Mouse (Mus musculus) lung, postnatal 0 days (tissue): ENCODE results near the gene Hist1h4i. TPM values are rescaled to one million over a fixed set of nuclear protein-coding genes. Genes with fewer than 3 reads are reported as not detected.
A peak's percentile ranks its signal among the peaks of the same experiment; 100 is the strongest.

Experiments used
- ATAC-seq: fragments of 200-750 bp; cut with Nextera tagmentation; 2 replicates; pipeline ENCODE4 v1.8.0; 2017; ENCODE audit warnings: moderate library complexity
- DNase-seq: peaks from one replicate; pipeline ENCODE4 v3.0.0-alpha.2; 2016; ENCODE audit warnings: low spot score
- H3K27ac ChIP-seq: fragments of 300-500 bp; sonication (generic); 2 replicates; pipeline ENCODE4 v1.5.1; 2014; ENCODE audit warnings: antibody characterized with exemption, mild to moderate bottlenecking, low read length, mixed read lengths
- H3K27me3 ChIP-seq: fragments of 300-500 bp; sonication (generic); replicated peaks from 2 replicates; pipeline ENCODE4 v1.6.1; 2014; ENCODE audit warnings: low read length, mixed read lengths; ENCODE audit not compliant: insufficient read depth
- H3K36me3 ChIP-seq: fragments of 300-500 bp; sonication (generic); 2 replicates; pipeline ENCODE4 v1.6.1; 2014; ENCODE audit warnings: low read length, mixed read lengths; ENCODE audit not compliant: insufficient read depth
- H3K4me1 ChIP-seq: fragments of 300-500 bp; sonication (generic); 2 replicates; pipeline ENCODE4 v1.6.1; 2014; ENCODE audit warnings: antibody characterized with exemption, low read depth, low read length, mixed read lengths; ENCODE audit not compliant: insufficient read depth
- H3K4me2 ChIP-seq: fragments of 300-500 bp; sonication (generic); replicated peaks from 2 replicates; pipeline ENCODE4 v1.6.1; 2014; ENCODE audit warnings: low read depth, mild to moderate bottlenecking, low read length, moderate library complexity, mixed read lengths
- H3K4me3 ChIP-seq: fragments of 300-500 bp; sonication (generic); 2 replicates; pipeline ENCODE4 v1.5.1; 2014; ENCODE audit warnings: low read depth, low read length
- H3K9ac ChIP-seq: fragments of 300-500 bp; sonication (generic); replicated peaks from 2 replicates; pipeline ENCODE4 v1.6.1; 2014; ENCODE audit warnings: low read depth, mild to moderate bottlenecking
- H3K9me3 ChIP-seq: fragments of 300-500 bp; sonication (generic); 2 replicates; pipeline ENCODE4 v1.6.1; 2016; ENCODE audit warnings: low read length, mixed read lengths
- CTCF ChIP-seq: IDR thresholded peaks from 2 replicates; pipeline ENCODE4 v1.5.1; 2016; ENCODE audit warnings: antibody characterized with exemption, mild to moderate bottlenecking
- EP300 ChIP-seq: IDR thresholded peaks from 2 replicates; pipeline ENCODE4 v1.6.1; 2016; ENCODE audit warnings: antibody characterized with exemption, mild to moderate bottlenecking, control low read depth
- WGBS: fragments of 180-500 bp; shearing (Covaris S2); extraction: QIAGEN DNeasy Blood & Tissue Kit; methylation state at CpG from one replicate; pipeline ENCODE4 v1.1.7; 2014; 5-methylcytosine and 5-hydroxymethylcytosine counted together
- polyA plus RNA-seq: library from polyadenylated mRNA; unstranded; fragments of >200 nt; fragmentation: Nextera tagmentation; extraction: Ambion mirVana; gene quantifications from 2 replicates; pipeline ENCODE4 v1.2.1, GENCODE M21; 2015

Hist1h4i gene
- polyA plus RNA-seq, 1 experiment from 2014 or later = 4.6 TPM

- ATAC-seq = peak; percentile 62
- H3K27ac ChIP-seq = no peak overlapping the region
- WGBS = 3% methylated on average over 35 of the region's 35 CpGs
These were observed 14.8 kb downstream of the Hist1h4i start for GRCm38 (mm10) chr13:22026058-22027031.

GRCm38 (mm10) chr13:22022241-22022640, 18.9 kb downstream of the Hist1h4i start:
- H3K27ac ChIP-seq = no peak overlapping the region
- H3K4me2 ChIP-seq = peak overlapping the region; percentile 76
- DNase-seq = peak; percentile 89
- H3K4me1 ChIP-seq = peaks cover 4% of the 10 kb centered on the region; the same call in 1 of the 2 replicates
- peak overlapping the region; percentile 51 for H3K4me3 ChIP-seq
- H3K27me3 ChIP-seq = no peaks in the 10 kb centered on the region
- no peaks in the 10 kb centered on the region for H3K9me3 ChIP-seq
- peak overlapping the region; percentile 43; the same call in 1 of the 2 replicates for H3K9ac ChIP-seq
- H3K36me3 ChIP-seq = no peaks in the 10 kb centered on the region
- 0% methylated on average over 9 of the region's 9 CpGs for WGBS
- TF ChIP-seq EP300 (peak; percentile 39; the same call in 1 of the 2 replicates), CTCF (no peak)
- peak; percentile 77 for ATAC-seq

More at GRCm38 (mm10) chr13:22026058-22027031, 14.8 kb downstream of the Hist1h4i start:
- Histone ChIP-seq H3K9me3 (no peaks in the 10 kb centered on the region), H3K9ac (peak overlapping the region; percentile 26), H3K36me3 (no peaks in the 10 kb centered on the region), H3K27me3 (no peaks in the 10 kb centered on the region), H3K4me2 (peak overlapping the region; percentile 65), H3K4me1 (peaks cover 4% of the 10 kb centered on the region; the same call in 1 of the 2 replicates), H3K4me3 (peak overlapping the region; percentile 51)
- DNase-seq = peak; percentile 82
- TF ChIP-seq EP300 (no peak), CTCF (no peak)

DNA sequence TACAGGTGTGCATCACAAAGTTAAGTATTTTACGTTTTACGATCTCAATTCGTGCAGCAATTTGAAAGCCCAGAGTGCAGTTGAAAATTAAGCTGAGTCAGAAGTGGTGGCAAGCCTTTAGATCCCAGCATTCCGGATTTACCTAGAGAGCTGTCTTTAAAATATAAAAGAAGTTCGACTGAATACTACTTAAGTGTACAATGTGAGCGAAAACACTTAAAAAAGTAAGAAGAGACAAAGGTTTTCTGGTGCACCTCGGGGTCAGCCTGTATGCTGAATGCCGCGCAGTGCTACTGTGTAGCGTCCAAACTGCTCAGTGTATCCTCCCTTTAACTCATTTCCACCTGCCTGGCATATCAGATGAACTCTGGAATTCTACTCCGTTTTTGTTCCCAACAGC, 19.6 kb downstream of the Hist1h4i start:
- peak overlapping the region; percentile 51 for H3K4me3 ChIP-seq
- no peaks in the 10 kb centered on the region for H3K36me3 ChIP-seq
- H3K9me3 ChIP-seq = no peaks in the 10 kb centered on the region
- H3K27me3 ChIP-seq = no peaks in the 10 kb centered on the region; the same call in 1 of the 2 replicates
- 1% methylated on average over 11 of the region's 11 CpGs for WGBS
- H3K27ac ChIP-seq = no peak overlapping the region; the same call in 1 of the 2 replicates
- peak overlapping the region; percentile 43 for H3K9ac ChIP-seq
- DNase-seq (no peak), ATAC-seq (0 out of 2 replicates have a peak, but pooled peaks have one; percentile 34)
- H3K4me2 ChIP-seq = peak overlapping the region; percentile 76
- H3K4me1 ChIP-seq = peaks cover 4% of the 10 kb centered on the region; the same call in 1 of the 2 replicates
- no peak for TF ChIP-seq CTCF
- TF ChIP-seq EP300 = no peak

GRCm38 (mm10) chr13:22020901-22021339, 20.2 kb downstream of the Hist1h4i start:
- WGBS = 0% methylated on average over 8 of the region's 8 CpGs

GRCm38 (mm10) chr13:22019934-22020835, 21.0 kb downstream of the Hist1h4i start:
- H3K27ac ChIP-seq = no peak overlapping the region
- no peaks in the 10 kb centered on the region for H3K4me1 ChIP-seq
- DNase-seq = peak; percentile 58
- under 1% methylated on average over 44 of the region's 44 CpGs for WGBS
- no peaks in the 10 kb centered on the region for H3K9me3 ChIP-seq
- H3K27me3 ChIP-seq = peaks cover 3% of the 10 kb centered on the region
- H3K36me3 ChIP-seq = no peaks in the 10 kb centered on the region
- TF ChIP-seq CTCF = no peak
- no peak for TF ChIP-seq EP300
- peak overlapping the region; percentile 26; the same call in 1 of the 2 replicates for H3K9ac ChIP-seq
- peak; percentile 39; the same call in 1 of the 2 replicates for ATAC-seq
- peak overlapping the region; percentile 76 for H3K4me2 ChIP-seq
- H3K4me3 ChIP-seq = peak overlapping the region; percentile 51

More at GRCm38 (mm10) chr13:22020901-22021339, 20.2 kb downstream of the Hist1h4i start:
- Histone ChIP-seq H3K27me3 (no peaks in the 10 kb centered on the region; the same call in 1 of the 2 replicates), H3K9me3 (no peaks in the 10 kb centered on the region), H3K9ac (no peak overlapping the region; the same call in 1 of the 2 replicates), H3K4me3 (peak overlapping the region; percentile 51), H3K36me3 (no peaks in the 10 kb centered on the region), H3K4me1 (peaks cover 2% of the 10 kb centered on the region; the same call in 1 of the 2 replicates), H3K4me2 (peak overlapping the region; percentile 76), H3K27ac (no peak overlapping the region)
- peak; percentile 65 for ATAC-seq
- TF ChIP-seq CTCF = no peak
- TF ChIP-seq EP300 = no peak; the same call in 1 of the 2 replicates
- peak; percentile 77 for DNase-seq
